Mouse (Mus musculus) frontal cortex, postnatal 25 days (tissue): ENCODE data around the gene Ltbp3.
A peak's percentile ranks its signal among the peaks of the same experiment; 100 is the strongest.

Source experiments
- DNase-seq, 2 experiments: peaks; one replicate each; pipeline ENCODE4 v3.0.0; 2022; ENCODE audit warnings: low spot score in 2 of 2

Ltbp3 gene

DNA sequence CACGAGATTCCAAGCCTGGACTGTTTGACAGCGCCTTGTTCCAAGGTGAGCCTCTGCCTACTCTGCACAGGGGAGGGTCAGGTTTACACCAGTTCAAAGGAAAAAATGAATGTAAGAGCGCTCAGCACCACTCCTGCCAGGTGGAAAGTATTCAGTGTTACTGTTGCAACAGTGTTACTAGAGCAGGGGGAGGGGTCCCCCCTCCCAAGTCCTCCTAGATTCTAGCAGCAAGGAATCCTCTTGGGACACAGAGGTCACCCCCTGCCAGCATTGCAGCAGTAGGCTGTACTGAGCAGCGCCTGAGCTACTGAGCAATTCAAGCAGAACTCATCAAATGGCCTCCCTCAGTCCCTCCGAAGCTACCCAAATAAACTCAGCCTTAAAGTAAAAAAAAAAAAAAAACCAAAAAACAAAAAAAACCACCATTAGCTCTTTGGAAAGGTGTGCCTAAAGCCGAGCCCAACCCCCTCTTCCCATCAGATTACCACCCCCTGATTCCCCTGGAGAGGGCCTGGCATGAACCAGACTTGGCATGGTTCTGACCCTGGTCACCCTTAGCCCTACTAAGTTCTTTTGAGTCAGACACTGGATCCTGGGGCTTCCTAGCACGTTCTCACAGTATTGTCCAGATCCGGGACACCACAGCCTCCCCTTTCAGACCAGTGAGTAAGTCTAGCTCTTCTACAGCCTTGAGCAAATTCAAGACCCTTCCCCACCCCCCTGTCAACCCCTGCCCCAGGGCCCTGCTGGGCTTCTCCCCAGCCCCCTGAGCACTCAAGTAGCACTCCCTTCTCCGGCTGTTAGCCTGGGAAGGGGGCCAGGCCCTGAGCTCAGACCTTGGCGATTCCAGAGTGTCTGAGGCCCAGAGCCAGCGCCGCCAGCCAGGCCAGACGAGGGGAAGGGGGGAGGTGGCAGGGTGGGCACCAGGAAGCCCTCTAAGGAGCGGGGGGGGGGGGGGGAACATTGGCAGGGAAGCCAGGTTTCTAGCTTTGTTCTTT is at the start of gene Ltbp3:
TSS of gene Ltbp3 (plus strand) at position 585 of the 998 bp plus-strand sequence.
- no peak for DNase-seq

- DNase-seq = no peak
These were observed 49.1 kb upstream of the Ltbp3 start for GRCm38 (mm10) chr19:5691601-5692000.

- DNase-seq = no peak
These were observed 48.4 kb upstream of the Ltbp3 start for GRCm38 (mm10) chr19:5692086-5692912.

DNA sequence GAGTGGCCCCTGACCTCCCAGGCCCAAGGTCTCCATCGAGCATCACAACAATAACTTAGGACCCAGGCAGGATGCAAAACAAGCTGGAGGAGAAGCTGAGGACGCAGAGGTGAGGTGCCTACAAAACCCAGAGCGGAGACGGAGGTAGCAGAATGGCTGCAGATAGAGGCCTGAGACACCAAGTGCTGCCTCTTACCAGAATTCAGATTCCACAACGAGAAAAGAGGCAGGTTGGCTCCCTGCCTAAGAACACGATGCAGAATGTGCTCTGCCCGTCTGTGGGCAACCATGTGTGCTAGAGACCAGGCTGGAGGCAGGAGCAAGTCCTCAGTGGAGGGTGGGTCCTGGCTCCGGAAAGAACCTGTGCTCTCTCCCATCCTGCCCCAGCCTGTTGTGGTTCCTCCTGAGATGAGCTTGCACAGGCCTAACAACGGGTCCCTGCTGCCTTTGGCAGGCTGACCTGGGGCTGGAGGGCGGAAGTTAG is 47.7 kb upstream of the Ltbp3 start:
- DNase-seq = no peak

- DNase-seq = no peak
These were observed 46.9 kb upstream of the Ltbp3 start for GRCm38 (mm10) chr19:5693801-5694200.

GRCm38 (mm10) chr19:5695849-5696462 is 44.7 kb upstream of the Ltbp3 start:
- no peak for DNase-seq

- no peak for DNase-seq
These were observed 36.4 kb upstream of the Ltbp3 start, which contains the start of gene Kcnk7 for GRCm38 (mm10) chr19:5704163-5704800. Gene Kcnk7, plus strand, starts transcription at chr19:5704367.

DNA sequence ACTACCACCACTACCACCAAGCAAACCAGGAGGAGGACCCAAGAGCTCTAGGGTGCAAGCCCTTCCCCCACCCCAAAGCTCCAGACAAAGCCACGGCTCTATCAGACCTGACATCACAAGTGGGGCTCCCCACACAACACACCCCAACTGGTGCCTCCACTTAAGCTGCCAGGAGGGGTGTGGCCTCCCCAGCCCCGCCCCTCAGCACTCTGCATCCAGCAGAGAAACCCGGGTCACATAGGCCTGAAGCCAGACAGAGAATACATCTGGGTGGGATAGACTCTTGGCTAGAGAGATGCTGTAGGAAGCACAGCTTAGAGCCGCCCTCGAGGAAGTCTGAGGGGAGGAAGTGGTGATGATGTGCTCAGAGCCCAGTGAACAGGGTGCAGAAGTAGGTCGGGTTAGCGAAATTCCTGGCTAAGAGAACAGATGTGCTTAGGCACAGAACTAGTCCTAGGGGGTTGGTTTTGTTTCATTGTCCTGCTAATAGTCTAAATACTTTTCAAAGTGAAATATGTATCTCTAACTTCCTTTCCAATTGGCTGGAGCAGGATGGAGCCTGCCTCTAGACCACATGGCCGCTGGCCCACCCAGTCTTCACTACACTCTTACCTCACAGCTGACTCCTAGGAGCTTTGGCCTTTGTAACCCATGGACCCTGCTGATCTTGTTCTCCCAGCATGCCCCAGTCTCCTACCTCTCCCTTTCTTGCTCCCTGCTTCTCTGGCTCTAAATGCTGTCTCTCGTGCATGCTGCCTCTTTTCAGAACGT is 35.7 kb upstream of the Ltbp3 start:
- DNase-seq = no peak

DNA sequence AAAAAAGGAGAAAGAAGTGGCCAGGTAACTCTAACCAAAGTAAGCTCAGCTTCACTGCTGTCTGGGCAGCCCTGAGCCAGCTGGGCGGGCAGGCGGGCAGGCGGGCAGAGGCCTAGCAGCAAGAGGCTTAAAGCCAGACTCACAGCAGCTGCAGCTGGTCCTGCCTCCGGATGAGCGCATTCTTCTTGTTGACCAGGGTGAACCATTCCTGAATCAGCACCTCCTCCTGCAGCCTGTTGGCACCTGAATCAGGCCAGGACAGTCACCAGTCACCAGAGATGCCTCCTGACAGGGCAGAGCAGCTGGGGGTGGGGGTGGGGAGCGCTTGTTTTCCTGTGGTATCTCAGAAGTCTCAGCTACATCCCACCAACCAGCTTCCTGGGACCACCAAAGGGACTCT is 30.6 kb upstream of the Ltbp3 start:
- no peak for DNase-seq

DNA sequence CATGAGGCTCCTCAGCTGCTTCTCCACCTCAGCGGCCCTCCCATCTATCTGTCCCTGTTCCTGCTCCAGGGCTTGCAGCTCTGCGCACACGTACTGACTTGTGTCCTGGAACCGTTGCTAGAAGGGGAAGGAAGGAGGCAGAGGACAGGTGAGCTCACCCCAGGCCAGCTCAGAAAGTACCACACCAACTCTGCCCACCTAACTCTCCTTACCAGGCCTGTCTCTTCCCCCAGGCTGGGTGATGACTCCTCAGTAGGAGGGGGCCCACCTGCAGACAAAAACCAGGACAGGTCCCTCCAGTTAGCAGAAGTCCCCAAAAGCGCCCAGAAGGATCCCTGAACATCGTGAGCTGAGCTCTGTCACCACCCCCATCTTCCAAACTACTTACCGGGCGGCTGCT is 30.1 kb upstream of the Ltbp3 start:
- no peak for DNase-seq

- DNase-seq = peak in 1 of 2 experiments; percentile 66
These were observed 29.5 kb upstream of the Ltbp3 start for GRCm38 (mm10) chr19:5711218-5711617.

- no peak for DNase-seq
These were observed 28.7 kb upstream of the Ltbp3 start for GRCm38 (mm10) chr19:5711907-5712460.

DNA sequence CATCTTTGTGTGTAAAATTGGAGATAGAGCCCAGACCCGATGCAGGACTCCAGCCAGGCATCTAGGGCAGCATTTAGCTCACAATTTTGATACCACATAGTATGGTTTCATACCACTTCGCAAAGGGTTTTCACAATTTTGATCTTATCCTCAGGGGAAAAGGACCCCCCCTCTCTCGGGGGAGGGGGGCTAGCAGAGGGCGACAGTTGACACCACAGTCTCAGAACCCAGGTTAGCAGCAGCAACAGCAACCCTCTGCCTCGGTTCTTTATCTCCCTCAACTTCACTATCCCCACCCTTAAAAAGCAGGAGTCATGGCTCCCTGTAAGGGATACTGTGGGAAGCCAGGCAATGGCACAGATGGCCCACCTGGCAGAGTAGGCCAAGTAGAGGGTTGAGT is 27.4 kb upstream of the Ltbp3 start:
- DNase-seq = no peak

DNA sequence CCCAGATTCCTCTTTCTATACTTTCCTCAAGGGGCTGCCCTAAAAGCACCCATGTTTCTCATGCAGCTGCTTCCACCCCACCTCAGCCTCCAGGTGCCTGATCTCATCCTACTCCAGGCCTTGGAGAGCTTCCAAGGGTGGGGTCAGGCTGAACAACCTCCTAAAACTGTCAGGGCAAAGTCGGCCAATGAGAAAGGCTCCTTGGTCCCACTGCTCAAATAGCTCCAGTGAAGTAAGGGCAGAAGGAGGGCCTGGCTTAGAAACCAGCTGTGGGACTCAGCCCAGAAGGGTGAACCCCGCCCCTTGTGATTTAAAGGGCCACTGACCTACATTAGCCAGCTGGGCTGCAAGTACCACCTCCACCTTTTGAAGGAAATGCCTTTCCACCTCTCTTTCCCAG is 27.0 kb upstream of the Ltbp3 start:
- DNase-seq = no peak

- DNase-seq = peak in 1 of 2 experiments; percentile 41
These were observed 24.7 kb upstream of the Ltbp3 start for GRCm38 (mm10) chr19:5715793-5716688.

- DNase-seq = no peak
These were observed 23.7 kb upstream of the Ltbp3 start for GRCm38 (mm10) chr19:5716955-5717354.

- no peak for DNase-seq
These were observed 19.5 kb upstream of the Ltbp3 start for GRCm38 (mm10) chr19:5721233-5721632.

- no peak for DNase-seq
These were observed 17.8 kb upstream of the Ltbp3 start for GRCm38 (mm10) chr19:5722848-5723425.
